Mouse (Mus musculus) midbrain, postnatal 0 days (tissue): ENCODE measurements at regions not wholly inside any gene's neighbourhood (a gene's known extent, or its start where the extent isn't known, plus 50 kb on each side); places are given as distances from the start of the nearest gene placed in this dataset.

Experiments
- ATAC-seq: fragments of 200-750 bp; cut with Nextera tagmentation; 2 replicates; pipeline ENCODE4 v1.8.0; 2017; ENCODE audit warnings: moderate number of reproducible peaks, mild to moderate bottlenecking, moderate TSS enrichment, moderate library complexity; ENCODE audit not compliant: low FRiP score
- DNase-seq: peaks from one replicate; pipeline ENCODE4 v3.0.0-alpha.2; 2015; ENCODE audit warnings: low spot score
- H3K27ac ChIP-seq: fragments of 300-500 bp; sonication (generic); 2 replicates; pipeline ENCODE4 v1.5.1; 2014; ENCODE audit warnings: low read depth, mild to moderate bottlenecking, low read length, mixed read lengths
- H3K27me3 ChIP-seq: fragments of 300-500 bp; sonication (generic); 2 replicates; pipeline ENCODE4 v1.6.1; 2014; ENCODE audit warnings: low read length, control low read depth, mixed read lengths; ENCODE audit not compliant: insufficient read depth
- H3K36me3 ChIP-seq: fragments of 300-500 bp; sonication (generic); 2 replicates; pipeline ENCODE4 v1.6.1; 2014; ENCODE audit warnings: low read length, control low read depth, mixed read lengths; ENCODE audit not compliant: insufficient read depth
- H3K4me1 ChIP-seq: fragments of 300-500 bp; sonication (generic); 2 replicates; pipeline ENCODE4 v1.6.1; 2014; ENCODE audit warnings: mild to moderate bottlenecking, control low read depth, antibody characterized with exemption, low read length, mixed read lengths; ENCODE audit not compliant: insufficient read depth
- H3K4me2 ChIP-seq: fragments of 300-500 bp; sonication (generic); 2 replicates; pipeline ENCODE4 v1.6.1; 2014; ENCODE audit warnings: low read depth, mild to moderate bottlenecking, low read length, mixed read lengths; ENCODE audit not compliant: poor library complexity, severe bottlenecking
- H3K4me3 ChIP-seq: fragments of 300-500 bp; sonication (generic); 2 replicates; pipeline ENCODE4 v1.5.1; 2014; ENCODE audit warnings: low read depth, mild to moderate bottlenecking, low read length, moderate library complexity
- H3K9ac ChIP-seq: fragments of 300-500 bp; sonication (generic); replicated peaks from 2 replicates; pipeline ENCODE4 v1.6.1; 2014; ENCODE audit warnings: mild to moderate bottlenecking, low read length, moderate library complexity, mixed read lengths; ENCODE audit not compliant: poor library complexity, severe bottlenecking
- H3K9me3 ChIP-seq: fragments of 300-500 bp; sonication (generic); 2 replicates; pipeline ENCODE4 v1.6.1; 2016; ENCODE audit warnings: low read length, control low read depth
- CTCF ChIP-seq: IDR thresholded peaks from 2 replicates; pipeline ENCODE4 v1.5.1; 2016; ENCODE audit warnings: antibody characterized with exemption, mild to moderate bottlenecking
- WGBS: fragments of 180-500 bp; shearing (Covaris S2); extraction: QIAGEN DNeasy Blood & Tissue Kit; methylation state at CpG from one replicate; pipeline ENCODE4 v1.1.7; 2014; 5-methylcytosine and 5-hydroxymethylcytosine counted together

DNA sequence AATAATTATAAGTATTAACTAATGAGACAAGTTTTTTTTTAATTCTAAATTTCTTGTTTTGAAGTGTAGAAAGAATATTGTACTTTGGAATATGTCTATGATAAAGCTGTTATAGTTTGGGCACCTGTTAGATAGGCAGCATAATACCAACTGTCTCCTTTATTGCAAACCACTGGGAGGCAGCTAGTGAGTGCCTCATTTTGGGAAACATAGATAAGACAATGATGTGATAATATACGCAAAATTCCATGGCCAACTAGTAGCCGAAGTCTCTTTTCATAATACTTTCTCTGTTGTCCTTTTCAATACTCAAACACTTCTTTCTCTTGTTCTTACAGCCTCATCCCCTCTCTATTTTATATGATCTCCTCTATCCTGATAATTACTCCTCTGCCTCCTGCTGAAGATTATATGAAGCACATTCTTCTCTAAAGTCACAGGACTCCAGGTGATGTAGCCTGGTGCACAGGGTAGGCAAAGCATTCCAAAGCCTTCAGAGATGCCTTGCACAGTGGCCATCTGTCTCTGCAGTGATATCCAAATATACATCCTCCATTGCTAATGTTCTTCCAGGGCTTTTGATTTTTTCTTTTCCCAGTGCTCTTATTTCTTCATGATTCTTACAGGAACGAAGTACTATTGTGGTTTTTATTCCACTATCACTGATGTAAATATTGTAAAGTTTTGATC, 259.9 kb downstream of the Pdha2 start:
- Histone ChIP-seq H3K36me3 (no peaks in the 10 kb centered on the region), H3K9ac (no peak overlapping the region), H3K4me1 (no peaks in the 10 kb centered on the region), H3K4me3 (no peak overlapping the region), H3K27me3 (no peaks in the 10 kb centered on the region), H3K4me2 (no peak overlapping the region), H3K9me3 (no peaks in the 10 kb centered on the region), H3K27ac (no peak overlapping the region)
- no peak for DNase-seq
- no peak for TF ChIP-seq CTCF
- WGBS: 87% methylated on average over 3 of the region's 3 CpGs
- ATAC-seq: no peak

- no peaks in the 10 kb centered on the region for H3K36me3 ChIP-seq
- no peak overlapping the region for H3K4me2 ChIP-seq
- no peak for TF ChIP-seq CTCF
- no peak overlapping the region for H3K9ac ChIP-seq
- ATAC-seq (no peak), DNase-seq (no peak)
- H3K4me1 ChIP-seq: no peaks in the 10 kb centered on the region
- H3K27me3 ChIP-seq: no peaks in the 10 kb centered on the region
- WGBS: 74% methylated on average over 2 of the region's 2 CpGs
- H3K9me3 ChIP-seq: no peaks in the 10 kb centered on the region
- no peak overlapping the region for H3K27ac ChIP-seq
- H3K4me3 ChIP-seq: no peak overlapping the region
Observed at GRCm38 (mm10) chr3:140951024-140951423, 261.1 kb downstream of the Pdha2 start.

GRCm38 (mm10) chr3:140949880-140950662, 262.1 kb downstream of the Pdha2 start:
- ATAC-seq (peak; percentile 68; the same call in 1 of the 2 replicates), DNase-seq (peak; percentile 25)
- 38% methylated on average over 4 of the region's 4 CpGs for WGBS
- TF ChIP-seq CTCF: no peak
- no peaks in the 10 kb centered on the region for H3K36me3 ChIP-seq
- H3K27me3 ChIP-seq: no peaks in the 10 kb centered on the region
- H3K4me3 ChIP-seq: no peak overlapping the region
- no peaks in the 10 kb centered on the region for H3K9me3 ChIP-seq
- no peak overlapping the region for H3K9ac ChIP-seq
- no peak overlapping the region for H3K4me2 ChIP-seq
- H3K4me1 ChIP-seq: no peaks in the 10 kb centered on the region
- no peak overlapping the region for H3K27ac ChIP-seq

- Histone ChIP-seq H3K4me1 (no peaks in the 10 kb centered on the region), H3K9me3 (no peaks in the 10 kb centered on the region), H3K9ac (no peak overlapping the region), H3K36me3 (no peaks in the 10 kb centered on the region), H3K4me3 (no peak overlapping the region), H3K4me2 (no peak overlapping the region), H3K27ac (no peak overlapping the region), H3K27me3 (no peaks in the 10 kb centered on the region)
- no peak for ATAC-seq
- TF ChIP-seq CTCF: no peak
- DNase-seq: no peak
- WGBS: 62% methylated on average over 1 of the region's 1 CpGs
Observed at GRCm38 (mm10) chr3:140942450-140942849, 269.7 kb downstream of the Pdha2 start.

DNA sequence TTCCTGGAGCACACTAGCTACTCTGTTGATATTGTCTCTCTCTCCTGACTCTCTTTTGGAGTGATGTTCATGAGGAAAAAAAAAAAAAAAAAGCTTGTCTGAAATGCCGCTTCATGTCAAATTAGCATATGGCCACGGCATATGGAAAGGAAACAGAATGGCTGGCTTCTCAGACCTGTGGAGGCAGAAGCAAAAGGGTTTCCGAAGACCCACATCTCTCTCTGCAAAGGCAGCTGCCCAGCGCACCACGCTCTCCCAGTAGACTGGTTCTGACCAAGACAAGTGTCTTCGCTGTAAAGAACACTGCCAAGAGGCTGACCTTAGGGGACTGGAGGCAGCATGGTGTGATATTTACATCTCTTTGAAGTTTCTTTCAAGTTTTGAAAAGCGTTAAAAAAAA, 270.3 kb downstream of the Pdha2 start:
- WGBS: 71% methylated on average over 7 of the region's 7 CpGs
- no peak overlapping the region for H3K27ac ChIP-seq
- H3K4me1 ChIP-seq: no peaks in the 10 kb centered on the region
- no peak overlapping the region for H3K4me3 ChIP-seq
- H3K4me2 ChIP-seq: no peak overlapping the region
- ATAC-seq: no peak
- H3K9me3 ChIP-seq: no peaks in the 10 kb centered on the region
- no peak overlapping the region for H3K9ac ChIP-seq
- H3K36me3 ChIP-seq: no peaks in the 10 kb centered on the region
- DNase-seq: peak; percentile 32
- TF ChIP-seq CTCF: no peak
- H3K27me3 ChIP-seq: no peaks in the 10 kb centered on the region

DNA sequence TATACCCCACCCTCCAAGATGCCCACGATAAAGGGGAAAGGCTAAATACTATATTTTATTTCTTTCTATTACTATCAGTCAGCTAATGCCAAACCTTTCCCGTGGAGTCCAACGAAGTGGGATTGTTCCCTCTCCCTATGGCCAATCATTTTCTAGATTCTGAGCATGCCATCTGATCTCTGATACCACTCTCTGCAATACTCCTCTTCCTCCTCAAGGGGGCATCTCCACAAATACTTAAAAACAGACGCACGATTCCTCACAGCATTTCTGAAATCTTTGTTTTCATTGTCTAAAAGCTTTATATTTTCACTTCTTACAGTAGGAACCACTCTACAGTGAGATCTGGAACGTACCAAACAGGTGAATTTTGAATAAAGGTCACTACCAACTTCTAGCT, 270.8 kb downstream of the Pdha2 start:
- no peak overlapping the region for H3K27ac ChIP-seq
- no peak overlapping the region for H3K9ac ChIP-seq
- no peaks in the 10 kb centered on the region for H3K4me1 ChIP-seq
- no peak for DNase-seq
- no peaks in the 10 kb centered on the region for H3K9me3 ChIP-seq
- no peaks in the 10 kb centered on the region for H3K36me3 ChIP-seq
- H3K4me2 ChIP-seq: no peak overlapping the region
- no peaks in the 10 kb centered on the region for H3K27me3 ChIP-seq
- 89% methylated on average over 6 of the region's 6 CpGs for WGBS
- no peak for TF ChIP-seq CTCF
- ATAC-seq: no peak
- H3K4me3 ChIP-seq: no peak overlapping the region
